Mouse (Mus musculus) layer of hippocampus, adult 18-20 months (tissue): ENCODE measurements around the gene 9230104L09Rik. TPM values are rescaled to one million over a fixed set of nuclear protein-coding genes. Genes with fewer than 3 reads are reported as not detected.
A peak's percentile ranks its signal among the peaks of the same experiment; 100 is the strongest.

ENCODE experiments used
- DNase-seq, 2 experiments: peaks; one replicate each; pipeline ENCODE4 v3.0.0; 2022; ENCODE audit warnings: low spot score in 2 of 2
- total RNA-seq, 2 experiments: library from RNA; stranded (reverse); gene quantifications; 2 replicates each; pipeline ENCODE4 v1.2.3; 2021

Gene 9230104L09Rik
- total RNA-seq, 2 experiments from 2014 or later, result not detected

GRCm38 (mm10) chr2:148856630-148857400 is 8.0 kb downstream of the 9230104L09Rik start:
- DNase-seq, result no peak

GRCm38 (mm10) chr2:148851116-148851906 is 13.5 kb downstream of the 9230104L09Rik start:
- DNase-seq, result peak; percentile 68 to 94

GRCm38 (mm10) chr2:148839224-148839623 is 25.6 kb downstream of the 9230104L09Rik start:
- no peak for DNase-seq

GRCm38 (mm10) chr2:148838075-148838777 is 26.6 kb downstream of the 9230104L09Rik start:
- DNase-seq, result no peak

GRCm38 (mm10) chr2:148834912-148835311 is 29.9 kb downstream of the 9230104L09Rik start, which contains the start of gene Cst9:
Cst9 (plus strand) TSS chr2:148835147.
- DNase-seq, result no peak

GRCm38 (mm10) chr2:148825986-148826385 is 38.9 kb downstream of the 9230104L09Rik start:
- DNase-seq, result no peak

GRCm38 (mm10) chr2:148819909-148820308 is 44.9 kb downstream of the 9230104L09Rik start, which contains the start of gene Cst13:
Cst13 (plus strand) TSS chr2:148820081.
- DNase-seq, result no peak

GRCm38 (mm10) chr2:148806696-148807095 is 58.1 kb downstream of the 9230104L09Rik start:
- DNase-seq, result no peak

GRCm38 (mm10) chr2:148801491-148801921 is 63.3 kb downstream of the 9230104L09Rik start:
- peak; percentile 11 to 60 for DNase-seq

- DNase-seq, result no peak
These were observed 66.4 kb downstream of the 9230104L09Rik start, which contains the start of gene Cst8 for GRCm38 (mm10) chr2:148798485-148798884. Cst8 (plus strand) TSS chr2:148798785.

Other genes with a start within 250 kb of the 9230104L09Rik start
- gene Nxt1, start 192.4 kb downstream of the 9230104L09Rik start, total RNA-seq, result 10 to 100 TPM; 12.5 to 13.5 TPM
- gene Gzf1, start 184.0 kb downstream of the 9230104L09Rik start, total RNA-seq, result 10 to 100 TPM; 31.8 to 33.5 TPM
- 100 to 1,000 TPM; 322 to 323 TPM for gene Napb, start 132.6 kb downstream of the 9230104L09Rik start, total RNA-seq
- 1 to 10 TPM; 1.1 to 1.7 TPM for gene Cstl1, start 114.7 kb downstream of the 9230104L09Rik start, total RNA-seq
- not detected for gene Cst11, start 93.5 kb downstream of the 9230104L09Rik start, total RNA-seq
- gene 8030411F24Rik, start 83.0 kb downstream of the 9230104L09Rik start, total RNA-seq, result not detected
- gene Cst12, start 75.7 kb downstream of the 9230104L09Rik start, total RNA-seq, result 1 to 10 TPM; 3.7 to 5.1 TPM
- not detected for gene Cst8, start 66.3 kb downstream of the 9230104L09Rik start, total RNA-seq
- not detected for gene Cst13, start 45.0 kb downstream of the 9230104L09Rik start, total RNA-seq
- not detected for gene Cst9, start 29.9 kb downstream of the 9230104L09Rik start, total RNA-seq
- gene Cst3, start 10.7 kb upstream of the 9230104L09Rik start, total RNA-seq, result 1,000 to 10,000 TPM; 2,533 to 2,626 TPM
- not detected for gene Gm1330, start 138.2 kb upstream of the 9230104L09Rik start, total RNA-seq
- not detected for gene Gm10750, start 152.2 kb upstream of the 9230104L09Rik start, total RNA-seq